ENCODE assay signal across 8 mouse cellular contexts in the genomic region with DNA sequence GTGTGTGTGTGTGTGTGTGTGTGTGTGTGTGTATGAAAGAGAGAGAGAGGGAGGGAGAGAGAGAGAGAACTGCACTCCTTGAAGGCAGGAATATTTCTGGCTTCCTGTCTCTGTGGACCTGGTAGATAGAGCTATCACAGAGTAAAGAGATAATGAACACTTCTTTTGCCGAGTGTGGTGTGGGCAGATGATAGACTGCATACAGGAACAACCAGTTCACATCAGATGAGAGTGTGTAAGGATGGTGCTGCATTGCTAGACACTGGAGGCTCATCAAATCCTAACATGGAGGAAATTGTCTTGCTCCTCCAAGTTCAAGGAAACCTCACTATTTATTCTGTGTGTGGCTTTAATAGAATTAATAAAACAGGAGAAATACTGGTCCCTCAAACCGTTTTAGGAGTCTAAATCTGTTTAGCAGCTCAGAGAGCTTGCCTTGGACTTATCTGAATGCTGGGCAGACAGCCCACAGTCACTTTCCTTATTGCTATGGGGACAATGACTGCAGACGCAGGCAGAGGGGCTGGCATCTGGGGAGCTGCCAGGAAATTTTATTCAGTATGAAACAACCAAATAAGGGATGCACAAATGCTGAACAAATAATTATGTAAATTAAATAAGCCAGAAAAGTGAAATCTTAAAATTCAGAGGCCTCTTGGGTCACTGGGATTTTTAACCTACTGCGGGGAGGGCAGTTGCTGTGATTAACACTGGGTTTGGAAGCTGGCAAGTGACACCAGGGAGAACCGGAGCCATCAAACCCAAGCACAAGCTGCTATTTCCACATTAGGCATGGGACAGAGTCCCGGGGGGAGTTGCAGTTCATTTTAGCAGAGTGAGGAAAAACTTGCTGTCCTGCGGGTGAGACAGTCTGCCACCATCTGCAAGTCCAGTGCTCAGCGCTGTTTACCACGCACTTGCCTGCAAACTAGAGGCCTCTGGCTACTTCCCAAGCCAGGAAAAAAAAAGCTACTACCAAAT. TPM values are rescaled to one million over a fixed set of nuclear protein-coding genes. Genes with fewer than 3 reads are reported as not detected.
DNase-seq lines count a peak whose midpoint lies in the region; ATAC-seq lines count a peak whose summit lies in the region.

No protein-coding gene starts in this region.

- H3K9me3 ChIP-seq in hindbrain, embryonic 12.5 days (replicated peaks) = no peaks in the 10 kb centered on the region
- no peaks in the 10 kb centered on the region for H3K9me3 ChIP-seq in hindbrain, embryonic 10.5 days
- H3K9me3 ChIP-seq in heart, embryonic 12.5 days (replicated peaks) = no peaks in the 10 kb centered on the region

- H3K4me1 ChIP-seq in hindbrain, embryonic 12.5 days = no peaks in the 10 kb centered on the region
- H3K4me1 ChIP-seq in hindbrain, embryonic 10.5 days (replicated peaks) = no peaks in the 10 kb centered on the region
- H3K4me1 ChIP-seq in heart, embryonic 12.5 days (replicated peaks) = peaks cover 28% of the 10 kb centered on the region

- intact Hi-C loops in left cerebral cortex, postnatal 14 days (cut with DNase I) = no loop called here

- H3K9ac ChIP-seq in hindbrain, embryonic 12.5 days = no peak overlapping the region
- H3K9ac ChIP-seq in heart, embryonic 12.5 days = no peak overlapping the region; the same call in 1 of the 2 replicates

- no peak overlapping the region for H3K4me3 ChIP-seq in hindbrain, embryonic 12.5 days
- no peak overlapping the region for H3K4me3 ChIP-seq in hindbrain, embryonic 10.5 days
- no peak overlapping the region for H3K4me3 ChIP-seq in heart, embryonic 12.5 days

- no peaks in the 10 kb centered on the region for H3K36me3 ChIP-seq in hindbrain, embryonic 12.5 days
- H3K36me3 ChIP-seq in hindbrain, embryonic 10.5 days = no peaks in the 10 kb centered on the region
- no peaks in the 10 kb centered on the region for H3K36me3 ChIP-seq in heart, embryonic 12.5 days

- no peak overlapping the region for H3K27ac ChIP-seq in hindbrain, embryonic 12.5 days
- H3K27ac ChIP-seq in hindbrain, embryonic 10.5 days = no peak overlapping the region
- peak overlapping the region; percentile 56 for H3K27ac ChIP-seq in heart, embryonic 12.5 days (ENCODE audit: poor library complexity, severe bottlenecking)

- no peak overlapping the region for H3K4me2 ChIP-seq in hindbrain, embryonic 12.5 days (replicated peaks)
- H3K4me2 ChIP-seq in heart, embryonic 12.5 days = peak overlapping the region; percentile 14

- DNase-seq in hindbrain, embryonic 10.5 days (ENCODE audit: low spot score) = no peak
- DNase-seq in cerebellum, adult 8-10 months = peak; percentile 2
- peak; percentile 62 to 82 for DNase-seq in left cerebral cortex, postnatal 14 days (ENCODE audit: low spot score in 2 of 2)
- peak; percentile 13 to 18 for DNase-seq in right cerebral cortex, postnatal 36 days (ENCODE audit: low spot score in 2 of 2)
- no peak for DNase-seq in thymus, postnatal 14 days

- ATAC-seq in hindbrain, embryonic 12.5 days (ENCODE audit: low FRiP score) = 0 out of 2 replicates have a peak, but pooled peaks have one; percentile 26
- ATAC-seq in heart, embryonic 12.5 days (ENCODE audit: insufficient number of reproducible peaks, low FRiP score) = no peak; the same call in 1 of the 2 replicates
- no peak for ATAC-seq in erythroblast, adult 5-6 weeks (replicated peaks; ENCODE audit: low FRiP score, poor library complexity, severe bottlenecking)

- WGBS in hindbrain, embryonic 12.5 days = 64% methylated on average over 9 of the region's 9 CpGs
- WGBS in hindbrain, embryonic 10.5 days = 72% methylated on average over 9 of the region's 9 CpGs
- 30% methylated on average over 9 of the region's 9 CpGs for WGBS in heart, embryonic 12.5 days

- no peaks in the 10 kb centered on the region for H3K27me3 ChIP-seq in hindbrain, embryonic 12.5 days
- H3K27me3 ChIP-seq in hindbrain, embryonic 10.5 days (ENCODE audit: insufficient read depth, poor library complexity, severe bottlenecking) = no peaks in the 10 kb centered on the region
- H3K27me3 ChIP-seq in heart, embryonic 12.5 days (replicated peaks) = no peaks in the 10 kb centered on the region

RNA-seq across cellular contexts. Expression of gene Ly86, which starts 43.5 kb away (rescaled TPM):
- 7.2 and 7.6 TPM in 2 replicates for polyA plus RNA-seq in hindbrain, embryonic 12.5 days (2016; fragmentation: Nextera tagmentation; extraction: Ambion mirVana)
- 4.9 and 5.5 TPM in 2 replicates for polyA plus RNA-seq in hindbrain, embryonic 10.5 days (2016; fragmentation: Nextera tagmentation; extraction: Ambion mirVana)
- 2.6 and 3.1 TPM in 2 replicates for polyA plus RNA-seq in heart, embryonic 12.5 days (2016; fragmentation: Nextera tagmentation; extraction: Ambion mirVana)
- 1 to 10 TPM; 8.0 to 9.0 TPM for total RNA-seq in left cerebral cortex, postnatal 14 days (2021)
- total RNA-seq in erythroblast, adult 5-6 weeks (2015; ENCODE audit: low replicate concordance) = 34.8 and 78.8 TPM in 2 replicates
- total RNA-seq in erythroblast, adult 5-6 weeks (2017; ENCODE audit: low replicate concordance) = 19.9 and 22.2 TPM in 2 replicates

Comparison
In these comparisons a context has a peak if more than half of its experiments do, and no peak if none do; other contexts are left out.
1. DNase-seq: peak in cerebellum, adult 8-10 months (single experiment), left cerebral cortex, postnatal 14 days (2 of 2) and right cerebral cortex, postnatal 36 days (2 of 2); none in hindbrain, embryonic 10.5 days (single experiment) and thymus, postnatal 14 days (single experiment).